Mouse (Mus musculus) C2C12 (cell line): ENCODE results near the gene Zfp784. TPM values are rescaled to one million over a fixed set of nuclear protein-coding genes. Genes with fewer than 3 reads are reported as not detected.
"Not testable (repeated sequence)": the region's sequence is repeated elsewhere in the genome, so short reads cannot be mapped to it uniquely, and the experiment has no call there.

Experiments
- H3K27me3 ChIP-seq: one replicate; pipeline ENCODE4 v1.6.1; 2011; ENCODE audit not compliant: control insufficient read depth, insufficient read depth, insufficient read length
- H3K36me3 ChIP-seq: one replicate; pipeline ENCODE4 v1.6.1; 2011; ENCODE audit not compliant: control insufficient read depth, insufficient read depth
- H3K4me3 ChIP-seq: one replicate; pipeline ENCODE4 v1.5.1; 2011; ENCODE audit warnings: mild to moderate bottlenecking, control low read depth; ENCODE audit not compliant: poor library complexity, insufficient read depth, severe bottlenecking
- H3K79me2 ChIP-seq: one replicate; pipeline ENCODE4 v1.6.1; 2011; ENCODE audit not compliant: control insufficient read depth, insufficient read depth
- H3K79me3 ChIP-seq: one replicate; pipeline ENCODE4 v1.6.1; 2011; ENCODE audit warnings: low read depth, control low read depth
- H3ac ChIP-seq: one replicate; pipeline ENCODE3; 2011; ENCODE audit warnings: low read depth; ENCODE audit not compliant: control insufficient read depth, insufficient read length
- CEBPB ChIP-seq: IDR thresholded peaks from one replicate; pipeline ENCODE4 v1.6.1; 2011; ENCODE audit warnings: low read depth, mild to moderate bottlenecking, control low read depth, moderate library complexity
- CTCF ChIP-seq: IDR thresholded peaks from one replicate; pipeline ENCODE4 v1.5.1; 2011; ENCODE audit not compliant: control insufficient read depth, insufficient read depth, insufficient read length
- FOSL1 ChIP-seq: IDR thresholded peaks from one replicate; pipeline ENCODE4 v1.8.0; 2011; ENCODE audit warnings: mild to moderate bottlenecking, low read length; ENCODE audit not compliant: poor library complexity, insufficient read depth, severe bottlenecking
- MAX ChIP-seq: IDR thresholded peaks from one replicate; pipeline ENCODE4 v1.6.1; 2011; ENCODE audit warnings: mild to moderate bottlenecking, control low read depth
- MYOD1 ChIP-seq: IDR thresholded peaks from one replicate; pipeline ENCODE4 v1.6.1; 2011; ENCODE audit warnings: low read depth; ENCODE audit not compliant: control insufficient read depth, insufficient read length
- MYOG ChIP-seq: IDR thresholded peaks from one replicate; pipeline ENCODE4 v1.6.1; 2011; ENCODE audit not compliant: control insufficient read depth, insufficient read length; ENCODE audit errors: extremely low read depth
- USF1 ChIP-seq: IDR thresholded peaks from one replicate; pipeline ENCODE4 v1.6.1; 2011; ENCODE audit warnings: low read depth, mild to moderate bottlenecking, control low read depth, moderate library complexity
- polyA plus RNA-seq: library from polyadenylated mRNA; unstranded; fragments of >200 nt; fragmentation: generic; extraction: Trizol; gene quantifications from one replicate; pipeline ENCODE4 v1.2.1, GENCODE M21; 2012; ENCODE audit warnings: missing spikeins

Zfp784 gene
- polyA plus RNA-seq, 1 experiment, result 1.5 TPM

DNA sequence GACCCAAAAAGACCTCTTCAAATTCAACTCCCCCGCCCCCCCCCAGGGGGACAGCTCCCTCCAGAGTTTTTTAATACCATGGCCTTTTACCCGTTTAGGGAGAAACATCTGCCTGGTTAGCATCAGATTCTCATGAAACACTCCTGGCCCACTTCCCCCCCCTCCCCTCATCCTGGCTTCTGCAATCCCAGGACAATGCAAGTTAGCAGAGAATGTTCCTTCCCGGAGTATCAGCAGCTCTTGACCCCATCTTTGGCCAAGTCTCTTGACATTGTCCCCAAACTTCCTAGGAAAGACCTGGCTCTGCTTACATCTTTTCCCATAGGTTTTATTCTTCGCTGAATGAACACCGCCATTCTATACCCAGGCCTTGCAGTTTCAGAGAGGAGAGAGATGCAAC lies 17.0 kb downstream of the Zfp784 start:
- Histone ChIP-seq H3K27me3 (no peaks in the 10 kb centered on the region), H3K4me3 (peak overlapping the region; percentile 69), H3K36me3 (peaks cover 48% of the 10 kb centered on the region), H3K79me2 (peaks cover 68% of the 10 kb centered on the region), H3ac (peak overlapping the region; percentile 91), H3K79me3 (peaks cover 45% of the 10 kb centered on the region)
- no peak for TF ChIP-seq MYOD1

DNA sequence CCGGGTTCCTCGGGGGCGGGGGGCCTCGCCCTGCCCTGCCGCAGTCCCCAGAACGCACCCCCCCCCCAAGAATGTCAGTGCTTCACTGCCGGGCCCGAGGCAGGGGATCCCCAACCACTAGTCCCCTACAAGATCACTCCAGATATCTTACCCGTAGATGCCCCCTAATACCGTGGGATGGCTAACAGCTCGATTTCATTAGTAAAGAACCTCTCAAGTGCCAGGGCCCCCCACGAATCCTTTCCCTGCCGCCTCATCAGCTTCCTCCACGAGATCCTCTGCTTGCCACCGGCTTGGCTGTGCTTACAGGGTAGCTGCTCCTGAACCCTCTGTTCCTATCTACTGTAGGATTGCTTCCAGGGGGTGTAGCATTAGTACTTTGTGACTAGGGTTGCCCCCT lies 17.6 kb downstream of the Zfp784 start:
- TF ChIP-seq FOSL1, result no peak
- TF ChIP-seq MYOD1, result no peak
- TF ChIP-seq CEBPB, result no peak
- TF ChIP-seq MYOG, result no peak
- TF ChIP-seq MAX, result no peak
- TF ChIP-seq CTCF, result no peak
- TF ChIP-seq USF1, result no peak
- Histone ChIP-seq H3K79me2 (peaks cover 63% of the 10 kb centered on the region), H3K4me3 (peak overlapping the region; percentile 69), H3K27me3 (no peaks in the 10 kb centered on the region), H3ac (peak overlapping the region; percentile 91), H3K79me3 (peaks cover 42% of the 10 kb centered on the region), H3K36me3 (peaks cover 43% of the 10 kb centered on the region)

DNA sequence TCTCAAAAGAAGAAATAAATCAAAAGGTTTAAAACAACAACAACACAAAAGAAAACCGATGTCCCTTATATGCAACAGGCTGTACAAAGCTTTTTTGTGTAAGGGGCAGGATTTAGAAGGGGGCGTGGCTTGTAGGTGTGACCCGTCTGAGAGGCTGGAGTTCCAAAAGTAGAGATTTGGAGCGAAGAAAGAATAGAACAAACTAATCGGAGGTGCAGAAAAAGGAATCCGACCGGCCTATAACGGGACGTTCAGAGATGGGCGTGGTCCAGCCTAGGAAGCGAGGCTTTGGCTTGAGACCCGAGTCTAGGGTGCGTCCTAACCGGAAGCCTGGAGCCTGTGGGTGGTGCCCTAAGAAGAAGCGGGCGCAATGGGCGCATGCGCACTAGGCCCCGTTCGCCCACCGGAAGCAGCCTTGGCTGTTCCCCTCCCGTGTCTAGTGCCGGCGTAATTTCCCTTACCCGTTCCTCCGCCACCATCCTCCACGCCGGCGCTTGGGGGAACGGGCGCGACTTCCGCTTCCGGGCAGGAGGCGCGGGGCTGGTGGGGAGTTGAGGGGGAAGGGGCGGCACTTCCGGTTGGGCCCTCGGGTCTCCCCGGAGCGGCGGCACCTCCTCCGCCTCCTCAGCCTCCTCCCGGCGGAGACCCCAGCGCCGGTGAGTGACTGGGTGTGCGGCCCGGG lies 18.1 kb downstream of the Zfp784 start, which contains the start of the genes Zfp865 and Ccdc106:
Zfp865 (plus strand) TSS at position 377 of the 682 bp plus-strand sequence.
Ccdc106 (plus strand) TSS at position 554 of the 682 bp plus-strand sequence.
- H3K79me2 ChIP-seq, result peaks cover 57% of the 10 kb centered on the region
- peaks cover 38% of the 10 kb centered on the region for H3K79me3 ChIP-seq
- H3ac ChIP-seq, result peak within 1 kb of the TSS; percentile 91
- H3K4me3 ChIP-seq, result peak within 1 kb of the TSS; percentile 69
- H3K36me3 ChIP-seq, result peaks cover 38% of the 10 kb centered on the region
- no peaks in the 10 kb centered on the region for H3K27me3 ChIP-seq
- TF ChIP-seq MAX (peak; percentile 24), FOSL1 (no peak), CEBPB (no peak), CTCF (no peak), MYOG (no peak), USF1 (no peak)

DNA sequence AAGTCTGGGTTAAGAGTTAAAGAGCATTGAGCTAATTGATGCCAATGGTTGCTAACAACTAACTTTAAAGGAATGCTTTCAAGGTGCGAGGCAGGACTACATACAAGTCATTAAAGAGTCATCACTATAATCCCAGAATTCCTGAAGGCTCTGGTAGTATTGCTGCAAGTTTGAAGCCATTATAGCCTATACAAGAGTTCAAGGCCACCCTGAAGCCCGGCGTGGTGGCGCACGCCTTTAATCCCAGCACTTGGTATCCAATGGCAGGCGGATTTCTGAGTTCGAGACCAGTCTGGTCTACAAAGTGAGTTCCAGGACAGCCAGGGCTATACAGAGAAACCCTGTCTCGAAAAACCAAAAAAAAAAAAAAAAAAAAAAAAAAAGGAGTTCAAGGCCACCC lies 18.7 kb downstream of the Zfp784 start:
- H3ac ChIP-seq, result peak overlapping the region; percentile 23
- H3K79me3 ChIP-seq, result peaks cover 34% of the 10 kb centered on the region
- H3K36me3 ChIP-seq, result peaks cover 34% of the 10 kb centered on the region
- peaks cover 52% of the 10 kb centered on the region for H3K79me2 ChIP-seq
- H3K27me3 ChIP-seq, result not testable (repeated sequence)
- peak overlapping the region; percentile 29 for H3K4me3 ChIP-seq

DNA sequence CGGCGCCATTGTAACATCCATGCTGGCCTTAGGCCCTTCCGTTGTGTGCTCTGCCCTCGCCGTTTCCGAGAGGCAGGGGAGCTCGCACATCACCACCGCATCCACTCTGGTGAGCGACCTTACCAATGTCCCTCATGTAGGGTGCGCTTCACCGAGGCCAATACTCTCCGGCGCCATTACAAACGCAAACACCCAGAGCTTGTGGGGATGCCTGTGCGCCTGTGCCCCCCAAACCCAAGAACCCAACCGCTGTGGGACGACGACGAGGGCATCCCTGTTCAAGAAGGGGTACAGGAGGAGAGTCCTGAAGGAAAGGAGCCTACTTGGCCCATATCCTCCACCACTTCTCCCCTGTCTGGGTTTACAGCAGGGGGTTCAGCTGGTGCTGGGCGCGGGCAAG lies 20.3 kb downstream of the Zfp784 start:
- H3K4me3 ChIP-seq, result no peak overlapping the region

DNA sequence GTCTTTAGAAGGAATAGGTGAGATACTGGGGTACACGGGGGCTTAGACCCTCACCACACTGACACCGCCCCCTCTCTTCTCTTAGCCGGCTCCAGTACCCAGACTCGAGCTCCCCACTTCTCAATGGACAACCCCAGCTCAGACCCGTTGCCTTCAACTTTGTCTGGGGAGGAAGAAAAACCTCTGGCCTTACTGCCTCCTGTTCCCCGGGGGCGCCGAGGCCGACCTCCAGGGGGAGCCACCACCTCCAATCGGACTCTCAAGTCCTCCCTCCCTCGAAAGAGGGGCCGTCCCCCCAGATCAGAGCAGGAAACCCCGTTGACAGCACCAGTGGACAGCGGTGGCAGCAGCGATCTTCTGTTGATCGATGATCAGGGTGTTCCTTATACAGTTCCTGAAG lies 20.9 kb downstream of the Zfp784 start:
- Histone ChIP-seq H3ac (no peak overlapping the region), H3K79me3 (peaks cover 21% of the 10 kb centered on the region), H3K36me3 (peaks cover 20% of the 10 kb centered on the region), H3K27me3 (no peaks in the 10 kb centered on the region), H3K4me3 (no peak overlapping the region), H3K79me2 (peaks cover 37% of the 10 kb centered on the region)
- no peak for TF ChIP-seq FOSL1
- TF ChIP-seq MYOD1, result no peak
- no peak for TF ChIP-seq CTCF
- no peak for TF ChIP-seq MYOG
- TF ChIP-seq CEBPB, result no peak
- no peak for TF ChIP-seq MAX
- TF ChIP-seq USF1, result no peak

More for the DNA sequence above, 20.3 kb downstream of the Zfp784 start:
- peaks cover 27% of the 10 kb centered on the region for H3K79me3 ChIP-seq
- no peak for TF ChIP-seq MAX
- TF ChIP-seq MYOG, result no peak
- TF ChIP-seq CTCF, result no peak
- TF ChIP-seq FOSL1, result no peak
- no peak for TF ChIP-seq USF1
- TF ChIP-seq CEBPB, result no peak
- no peak for TF ChIP-seq MYOD1
- no peaks in the 10 kb centered on the region for H3K27me3 ChIP-seq
- H3K36me3 ChIP-seq, result peaks cover 22% of the 10 kb centered on the region
- peaks cover 39% of the 10 kb centered on the region for H3K79me2 ChIP-seq
- no peak overlapping the region for H3ac ChIP-seq
